Mouse (Mus musculus) MEL (cell line): ENCODE measurements around the gene Susd4.

ENCODE experiments used
- POLR2A ChIP-seq, 2 experiments: IDR thresholded peaks; 2 replicates each; pipeline ENCODE4 v1.6.1; 2011 to 2012; ENCODE audit warnings: low read length in 2 of 2, mild to moderate bottlenecking in 2 of 2, control low read depth in 1 of 2, improper control_type of control experiment in 1 of 2, low read depth in 1 of 2, moderate library complexity in 1 of 2; ENCODE audit not compliant: control insufficient read depth in 1 of 2, insufficient read depth in 1 of 2, poor library complexity in 1 of 2
- TAL1 ChIP-seq: IDR thresholded peaks from 2 replicates; pipeline ENCODE4 v1.6.1; 2012; ENCODE audit warnings: mild to moderate bottlenecking, inconsistent platforms, low read length, moderate library complexity, mixed read lengths
- USF1 ChIP-seq: IDR thresholded peaks from 2 replicates; pipeline ENCODE4 v1.6.1; 2014; ENCODE audit warnings: low read depth, mild to moderate bottlenecking, inconsistent platforms, low read length, improper control_type of control experiment, moderate library complexity

DNA sequence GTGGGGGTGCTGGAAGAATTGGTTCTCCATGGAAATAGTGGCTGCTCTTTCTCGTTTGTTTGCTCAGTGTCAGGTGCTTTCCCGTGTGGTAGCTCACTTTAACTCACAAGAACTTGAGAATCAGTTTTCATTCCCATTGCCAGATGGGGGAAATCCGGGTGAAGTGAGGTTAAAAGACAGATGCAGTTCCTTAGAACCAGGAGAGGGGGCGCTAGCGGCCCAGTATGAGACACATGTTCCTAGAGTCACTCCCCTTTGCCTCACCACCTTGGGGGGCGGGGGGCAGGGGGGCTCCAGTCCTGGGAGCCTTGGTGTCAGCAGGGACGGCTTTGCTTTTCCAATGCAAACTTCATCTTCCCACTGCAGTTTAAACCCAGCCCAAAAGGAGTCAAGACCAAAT lies 23.4 kb downstream of the Susd4 start:
- TF ChIP-seq POLR2A (IDR thresholded peaks at IDR 0.05; ENCODE audit: control insufficient read depth in 1 of 2, insufficient read depth in 1 of 2, low read depth in 1 of 2, low read length in 2 of 2, poor library complexity in 1 of 2) (no peak), USF1 (no peak), TAL1 (no peak)
